In genomic region chr8:72443338-72443993, GRCm38 (mm10) we compare ENCODE assay signal across 8 mouse cellular contexts. TPM values are rescaled to one million over a fixed set of nuclear protein-coding genes. Genes with fewer than 3 reads are reported as not detected.
A peak's percentile ranks its signal among the peaks of the same experiment; 100 is the strongest.
DNase-seq lines count a peak whose midpoint lies in the region; ATAC-seq and TF ChIP-seq lines count a peak whose summit lies in the region.

Gene Calr3, minus strand, starts transcription at chr8:72443870.
Gene 1700030K09Rik, plus strand, starts transcription at chr8:72443880.

- H3K27ac ChIP-seq in hindbrain, embryonic 10.5 days = peak within 1 kb of the TSS; percentile 91
- peak within 1 kb of the TSS; percentile 55; the same call in 1 of the 2 replicates for H3K27ac ChIP-seq in lung, postnatal 0 days (ENCODE audit: low read length)

- H3K4me3 ChIP-seq in hindbrain, embryonic 10.5 days = peak within 1 kb of the TSS; percentile 57
- peak within 1 kb of the TSS; percentile 32 for H3K4me3 ChIP-seq in lung, postnatal 0 days (ENCODE audit: low read depth, low read length)

- ATAC-seq in frontal cortex, adult (ENCODE audit: low TSS enrichment) = peak; percentile 99
- peak; percentile 100 for ATAC-seq in lung, postnatal 0 days

- no peak for TF ChIP-seq EP300 in lung, postnatal 0 days (IDR thresholded peaks at IDR 0.05)

- WGBS in hindbrain, embryonic 10.5 days = 5% methylated on average over 34 of the region's 34 CpGs
- WGBS in lung, postnatal 0 days = 6% methylated on average over 34 of the region's 34 CpGs

- no peaks in the 10 kb centered on the region for H3K27me3 ChIP-seq in hindbrain, embryonic 10.5 days (ENCODE audit: insufficient read depth, poor library complexity, severe bottlenecking)
- no peaks in the 10 kb centered on the region for H3K27me3 ChIP-seq in lung, postnatal 0 days (replicated peaks; ENCODE audit: insufficient read depth, low read length)

- peaks cover 12% of the 10 kb centered on the region; the same call in 1 of the 2 replicates for H3K4me1 ChIP-seq in hindbrain, embryonic 10.5 days (replicated peaks)
- H3K4me1 ChIP-seq in lung, postnatal 0 days (ENCODE audit: insufficient read depth, low read depth, low read length) = no peaks in the 10 kb centered on the region; the same call in 1 of the 2 replicates

- peak; percentile 96 for DNase-seq in MEL-GATA-1-ER (ENCODE audit: extremely low read depth, low read depth)
- peak; percentile 99 for DNase-seq in cerebellum, adult 9-10 months
- peak; percentile 97 for DNase-seq in hindbrain, embryonic 10.5 days (ENCODE audit: low spot score)
- DNase-seq in layer of hippocampus, adult 9-11 months = peak; percentile 99
- peak; percentile 99 for DNase-seq in lung, postnatal 0 days (ENCODE audit: low spot score)
- DNase-seq in ovary, postnatal 14 days (ENCODE audit: low spot score) = peak; percentile 90
- peak; percentile 99 for DNase-seq in thymus, postnatal 14 days

- H3K9ac ChIP-seq in lung, postnatal 0 days (replicated peaks; ENCODE audit: low read depth) = no peak within 1 kb of the TSS; the same call in 1 of the 2 replicates

- H3K4me2 ChIP-seq in lung, postnatal 0 days (replicated peaks; ENCODE audit: low read depth, low read length) = peak within 1 kb of the TSS; percentile 60

- H3K9me3 ChIP-seq in hindbrain, embryonic 10.5 days = no peaks in the 10 kb centered on the region
- H3K9me3 ChIP-seq in lung, postnatal 0 days (ENCODE audit: low read length) = no peaks in the 10 kb centered on the region

- no peak for TF ChIP-seq CTCF in lung, postnatal 0 days (IDR thresholded peaks at IDR 0.05)

- H3K36me3 ChIP-seq in hindbrain, embryonic 10.5 days = peaks cover 18% of the 10 kb centered on the region
- H3K36me3 ChIP-seq in lung, postnatal 0 days (ENCODE audit: insufficient read depth, low read length) = no peaks in the 10 kb centered on the region

RNA-seq across cellular contexts. Expression of gene Calr3, which starts in this region (rescaled TPM):
- 0.80 and 1.6 TPM in 2 replicates for polyA plus RNA-seq in hindbrain, embryonic 10.5 days (2016; fragmentation: Nextera tagmentation; extraction: Ambion mirVana)
- polyA plus RNA-seq in lung, postnatal 0 days (2015; fragmentation: Nextera tagmentation; extraction: Ambion mirVana) = 1.0 and 1.2 TPM in 2 replicates

RNA-seq across cellular contexts. Expression of gene 1700030K09Rik, which starts in this region (rescaled TPM):
- 14.3 and 15.5 TPM in 2 replicates for polyA plus RNA-seq in hindbrain, embryonic 10.5 days (2016; fragmentation: Nextera tagmentation; extraction: Ambion mirVana)
- 7.9 and 9.0 TPM in 2 replicates for polyA plus RNA-seq in lung, postnatal 0 days (2015; fragmentation: Nextera tagmentation; extraction: Ambion mirVana)

Comparison
In these comparisons a context has a peak if more than half of its experiments do, and no peak if none do; other contexts are left out.
1. Peak in every context shown above with its lines: DNase-seq, ATAC-seq, H3K4me3 ChIP-seq and H3K27ac ChIP-seq.